Mouse (Mus musculus) right cerebral cortex, postnatal 10 days (tissue): Measurements from ENCODE around the gene Phc3.

Experiments used
- DNase-seq, 2 experiments: peaks; one replicate each; pipeline ENCODE4 v3.0.0; 2021; ENCODE audit warnings: low spot score in 2 of 2

Phc3 gene

DNA sequence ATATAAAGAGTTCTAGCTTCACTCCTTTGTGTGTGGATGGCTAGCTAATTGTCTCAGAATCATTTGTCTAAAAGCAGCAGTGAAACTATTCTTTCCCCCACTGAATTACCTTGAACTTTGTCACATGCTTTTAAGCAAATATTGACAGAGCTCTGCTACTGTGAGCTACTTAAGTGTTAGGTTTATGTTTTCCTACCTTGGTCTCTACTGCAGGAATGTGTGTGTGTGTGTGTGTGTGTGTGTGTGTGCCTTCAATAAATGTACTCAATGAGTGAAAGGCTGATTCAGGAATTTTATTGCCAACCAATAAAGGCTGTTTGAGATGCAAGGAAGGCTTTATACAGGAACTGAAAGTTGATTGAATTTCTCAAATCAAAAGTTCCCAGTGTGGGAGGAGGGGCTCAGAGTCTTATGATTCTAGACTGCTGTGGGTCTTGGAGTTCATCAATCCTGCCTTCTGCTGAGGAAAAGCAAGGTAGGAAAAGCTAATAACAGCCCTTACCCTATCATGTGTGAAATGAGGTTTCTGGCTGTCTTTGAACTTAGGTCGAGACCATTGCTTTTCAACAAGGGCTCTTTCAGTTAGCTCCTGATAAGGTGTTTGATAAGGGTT lies 7.9 kb upstream of the Phc3 start:
- DNase-seq = no peak

DNA sequence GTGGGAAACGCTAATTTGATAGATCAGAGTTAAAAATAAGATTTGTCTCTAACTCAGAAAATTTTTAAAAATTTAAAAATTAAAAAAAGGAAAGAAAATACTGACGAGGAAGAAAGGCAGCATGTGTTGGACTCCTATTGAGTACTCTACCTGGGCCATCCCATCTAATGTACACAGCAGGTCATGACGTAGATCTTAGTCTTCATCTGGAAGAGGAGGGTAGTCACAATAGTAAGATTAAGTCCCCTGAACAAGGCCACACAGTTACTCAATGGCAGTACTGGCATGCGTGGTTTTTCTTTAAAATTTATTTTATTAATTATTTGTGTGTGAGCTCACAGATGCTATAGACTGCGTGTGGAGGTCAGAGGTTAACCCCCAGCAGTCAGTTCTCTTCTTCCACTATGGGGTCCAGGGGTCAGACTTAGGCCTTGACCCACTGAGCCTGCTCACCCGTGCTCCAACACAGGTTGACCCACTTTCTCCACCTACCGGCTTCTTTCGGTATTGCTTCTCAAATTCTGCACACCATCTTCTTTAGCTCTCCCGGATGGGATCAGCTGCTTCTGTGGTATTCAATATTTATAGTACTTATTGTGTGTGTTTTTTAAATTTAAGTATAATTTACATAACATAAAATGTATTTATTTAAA lies 6.0 kb upstream of the Phc3 start:
- DNase-seq = peak in 1 of 2 experiments; percentile 62

DNA sequence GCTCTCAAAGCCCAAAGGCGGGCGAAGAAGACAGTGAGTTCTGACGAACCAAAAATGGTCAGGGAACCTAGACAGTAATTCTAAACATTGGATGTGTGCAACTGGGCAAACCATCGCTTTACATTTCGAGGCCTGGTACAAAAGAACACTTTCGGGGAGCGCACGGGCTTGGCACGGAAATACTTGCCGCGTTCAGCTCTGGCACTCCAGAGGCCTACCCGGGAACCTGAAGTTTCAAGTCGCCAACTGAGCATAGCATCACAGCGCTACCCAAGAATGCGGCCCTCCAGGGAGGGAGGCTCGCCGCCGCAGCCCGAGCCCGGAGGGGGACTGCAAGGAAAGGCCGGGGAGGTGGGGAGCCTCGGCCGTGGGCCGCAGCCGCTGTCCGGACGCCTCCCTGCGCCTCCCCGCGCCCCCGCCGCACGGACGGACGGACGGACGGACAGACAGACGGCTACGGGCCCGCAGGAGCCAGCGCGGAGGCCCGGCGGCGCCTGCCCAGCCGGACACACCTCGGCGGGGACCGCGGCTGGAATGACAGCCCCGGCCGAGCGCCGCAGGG lies 603 bp downstream of the Phc3 start:
- DNase-seq = peak; percentile 58 to 63

DNA sequence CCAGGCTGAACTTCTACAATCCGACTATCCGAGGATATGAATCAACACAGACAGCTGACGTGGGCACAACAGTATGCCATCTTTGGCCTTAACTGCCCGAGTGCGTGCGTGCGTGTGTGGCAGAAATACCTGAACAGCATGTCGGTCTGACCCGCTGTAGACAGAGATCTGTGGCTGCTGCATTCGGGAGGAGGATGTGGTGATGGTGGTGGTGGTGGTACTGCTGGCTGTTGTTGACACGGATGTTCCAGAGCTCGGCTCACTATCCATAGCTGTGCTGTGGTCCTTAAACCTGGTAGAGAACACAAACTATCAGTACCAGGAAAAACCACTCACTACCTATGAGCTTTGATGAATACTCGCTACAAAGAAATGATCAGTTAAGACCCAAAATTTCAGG lies 3.6 kb downstream of the Phc3 start:
- no peak for DNase-seq

GRCm38 (mm10) chr3:30964216-30964615 lies 5.0 kb downstream of the Phc3 start:
- DNase-seq = no peak

GRCm38 (mm10) chr3:30963100-30963499 lies 6.1 kb downstream of the Phc3 start:
- no peak for DNase-seq

DNA sequence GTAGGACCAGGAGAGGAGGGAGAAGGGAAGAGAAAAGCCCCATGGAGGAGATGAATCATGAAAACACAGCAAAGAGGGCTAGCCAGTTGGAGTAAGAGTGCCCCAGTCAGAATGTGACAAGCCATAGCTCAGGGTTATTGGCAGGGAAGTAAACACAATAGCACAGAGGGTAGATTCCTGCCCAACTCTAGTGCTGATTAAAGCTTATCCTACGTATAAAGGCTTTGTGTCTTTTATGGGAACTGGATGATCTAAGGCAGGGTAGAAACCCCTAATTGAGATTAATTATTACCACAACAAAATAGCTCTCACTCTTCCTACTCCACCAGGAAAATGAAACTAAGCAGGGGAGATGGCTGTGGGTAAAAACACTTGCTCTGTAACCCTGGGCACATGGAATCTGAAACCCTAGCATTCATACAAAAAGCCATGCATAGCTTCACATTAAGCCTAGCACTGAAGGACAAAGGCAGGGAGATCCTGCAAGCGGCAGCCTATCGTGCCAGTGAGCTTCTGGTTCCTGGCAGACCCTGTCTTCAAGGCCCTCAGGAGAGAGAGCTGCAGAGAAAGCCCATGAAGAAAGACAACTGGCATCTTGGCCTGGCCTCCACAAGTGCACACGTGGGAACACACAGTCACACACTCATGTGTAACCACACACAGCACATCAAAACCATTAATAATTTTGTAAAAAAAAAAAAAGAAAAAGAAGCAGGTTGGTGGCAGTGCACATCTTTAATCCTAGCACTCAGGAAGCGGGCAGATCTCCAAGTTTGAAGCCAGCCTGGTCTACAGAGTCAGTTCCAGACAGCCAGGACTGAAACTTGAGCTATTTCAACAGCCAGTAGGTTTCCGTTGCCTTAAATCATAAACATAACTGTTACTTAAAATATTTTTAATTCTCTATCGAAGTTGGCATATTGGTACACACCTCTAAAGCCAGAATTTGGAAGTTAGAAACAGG lies 9.1 kb downstream of the Phc3 start:
- no peak for DNase-seq

- no peak for DNase-seq
These were observed 10.5 kb downstream of the Phc3 start for GRCm38 (mm10) chr3:30958709-30959108.

GRCm38 (mm10) chr3:30956327-30956726 lies 12.9 kb downstream of the Phc3 start:
- no peak for DNase-seq

GRCm38 (mm10) chr3:30952273-30953070 lies 16.7 kb downstream of the Phc3 start:
- no peak for DNase-seq

DNA sequence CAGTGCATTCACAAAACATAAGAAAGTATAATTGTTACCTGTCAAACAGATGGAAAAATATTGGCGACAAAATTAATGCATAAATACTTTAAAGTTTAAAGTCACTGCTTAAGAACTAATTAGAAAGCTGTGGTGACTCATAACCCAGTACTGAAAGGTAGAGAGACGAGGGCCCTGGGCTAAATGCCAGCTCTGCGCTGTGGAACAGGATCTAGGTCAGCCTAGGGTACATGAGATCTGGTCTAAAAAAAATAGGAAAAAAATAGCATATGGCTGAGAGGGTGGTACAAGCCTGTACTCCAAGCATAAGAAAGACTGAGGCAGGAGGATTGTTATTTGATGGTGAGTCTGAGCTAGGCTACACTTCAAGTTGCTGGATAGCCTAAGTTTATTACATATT lies 17.6 kb downstream of the Phc3 start:
- DNase-seq = peak in 1 of 2 experiments; percentile 38

GRCm38 (mm10) chr3:30934384-30934783 lies 34.8 kb downstream of the Phc3 start:
- no peak for DNase-seq

GRCm38 (mm10) chr3:30929828-30930227 lies 39.4 kb downstream of the Phc3 start:
- no peak for DNase-seq

DNA sequence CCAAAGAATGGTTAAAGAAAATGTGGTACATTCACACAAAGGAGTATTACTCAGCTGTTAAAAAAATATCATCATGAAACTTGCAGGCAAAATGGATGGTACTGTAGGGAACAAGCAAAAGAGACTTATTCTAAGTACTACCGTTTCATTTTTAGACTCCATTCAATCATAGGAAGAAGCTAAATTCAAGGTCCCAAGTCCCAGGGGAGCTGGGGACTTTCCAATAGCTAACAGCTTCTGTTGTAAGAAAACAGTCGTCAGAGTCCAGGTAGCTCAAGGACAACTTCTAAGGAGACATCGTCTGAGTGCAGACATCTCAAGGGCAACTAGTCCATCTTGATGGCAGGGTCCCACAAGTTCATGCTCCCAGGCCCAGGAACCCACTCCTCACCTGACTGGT lies 41.6 kb downstream of the Phc3 start:
- DNase-seq = no peak

- DNase-seq = no peak
These were observed 52.1 kb downstream of the Phc3 start for GRCm38 (mm10) chr3:30917160-30917559.

DNA sequence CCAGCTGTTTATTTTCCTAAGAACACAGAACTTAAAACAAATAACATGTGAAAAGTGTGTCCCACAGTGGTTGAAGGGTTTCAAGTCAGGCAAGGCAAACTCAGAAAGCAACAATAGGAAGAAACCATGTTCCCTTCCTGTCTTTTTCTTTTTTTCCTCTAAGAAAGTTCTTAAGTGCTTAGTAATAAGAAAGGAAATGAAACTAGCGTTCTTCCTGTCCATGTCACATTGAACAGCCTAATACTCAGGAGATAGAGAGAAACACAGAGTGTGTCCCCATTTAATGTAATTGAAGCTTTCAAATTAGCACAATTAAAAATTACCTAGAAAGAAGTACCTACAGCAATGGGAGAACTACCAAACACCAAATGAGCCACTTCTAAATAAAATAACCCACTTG lies 64.6 kb downstream of the Phc3 start:
- no peak for DNase-seq

DNA sequence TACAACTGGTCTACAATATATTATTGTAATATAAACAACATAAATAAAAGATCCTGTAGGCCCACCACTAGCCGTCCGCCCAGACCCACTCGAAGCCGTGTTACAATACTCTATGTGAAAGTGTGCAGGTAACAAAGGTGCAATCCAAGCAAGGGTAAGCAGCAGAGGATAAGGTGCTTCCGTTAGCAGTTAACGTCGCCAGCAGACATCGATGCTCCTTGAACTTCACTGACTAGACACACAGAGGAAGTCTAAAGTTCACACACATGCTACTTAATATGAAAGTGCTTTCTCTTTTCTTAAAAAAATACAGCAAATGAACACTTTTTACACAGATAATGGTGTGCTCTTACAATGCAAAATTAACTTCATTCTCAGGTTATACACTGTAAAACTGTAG lies 69.8 kb downstream of the Phc3 start:
- DNase-seq = no peak

- no peak for DNase-seq
These were observed 72.5 kb downstream of the Phc3 start for GRCm38 (mm10) chr3:30896721-30897120.

- DNase-seq = no peak
These were observed 80.2 kb downstream of the Phc3 start for GRCm38 (mm10) chr3:30889014-30889413.

DNA sequence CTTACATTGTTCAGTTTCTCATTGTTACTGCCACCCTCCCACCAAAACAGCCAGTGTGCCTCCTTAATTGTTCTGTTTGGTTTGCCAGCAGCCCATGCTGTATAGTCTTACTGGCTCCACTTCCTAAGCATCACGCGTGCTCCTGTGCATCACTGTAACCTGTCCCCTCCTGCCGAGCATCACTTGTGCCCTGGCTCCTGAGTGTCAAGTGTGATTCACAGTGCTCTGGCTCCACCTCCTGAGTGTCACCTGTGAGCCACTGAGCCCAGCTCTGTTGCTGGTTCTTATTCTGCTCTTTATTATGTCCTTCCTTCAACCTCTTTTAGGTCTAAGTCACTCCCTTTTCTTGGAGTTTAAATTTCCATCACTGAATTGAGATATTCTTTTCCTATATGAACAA lies 81.8 kb downstream of the Phc3 start:
- DNase-seq = no peak

DNA sequence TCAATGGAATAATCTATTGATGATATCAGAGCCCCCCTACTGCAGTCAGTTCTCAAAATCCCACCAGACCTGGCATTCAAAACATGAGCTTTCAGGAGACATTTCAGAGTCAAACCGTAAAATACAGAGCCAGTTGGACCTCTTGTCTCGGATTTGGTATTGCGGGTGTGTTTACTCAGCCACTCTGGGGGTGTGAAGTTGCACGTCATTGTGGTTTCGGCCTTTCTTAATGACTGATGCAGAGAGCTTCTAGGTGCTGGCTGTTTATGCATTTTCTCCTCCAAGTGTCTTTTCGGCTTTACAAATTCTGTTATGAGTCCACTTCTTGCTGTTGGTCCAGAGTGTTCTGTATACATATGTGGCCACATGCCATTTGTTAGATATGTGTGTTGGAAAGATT lies 92.5 kb downstream of the Phc3 start:
- no peak for DNase-seq

GRCm38 (mm10) chr3:30869995-30870394 lies 99.2 kb downstream of the Phc3 start:
- DNase-seq = no peak
